Comparison of ENCODE assay signal across 9 mouse cellular contexts in the genomic region with DNA sequence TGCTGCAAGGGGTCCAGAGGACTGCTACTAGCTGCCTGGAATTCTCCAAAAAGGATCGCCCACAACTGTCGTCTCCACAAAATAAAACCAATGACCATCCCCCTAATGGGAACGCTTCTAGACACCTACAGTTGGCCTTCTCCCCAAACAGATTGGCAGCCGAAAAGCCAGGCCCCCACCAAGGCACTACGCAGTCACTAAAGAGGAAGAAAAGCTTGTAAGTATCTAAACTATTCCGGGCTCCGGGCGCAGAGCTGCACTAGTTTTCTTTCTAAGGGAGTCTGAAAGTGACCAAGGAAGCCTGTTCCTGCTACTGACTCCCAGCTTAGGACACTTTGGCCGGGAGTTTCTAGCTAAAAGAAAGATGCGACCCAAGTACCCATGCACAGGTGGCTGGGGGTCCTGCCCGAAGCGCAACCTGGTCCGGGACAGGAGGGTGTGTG. TPM values are rescaled to one million over a fixed set of nuclear protein-coding genes. Genes with fewer than 3 reads are reported as not detected.
DNase-seq lines count a peak whose midpoint lies in the region; ATAC-seq lines count a peak whose summit lies in the region.
"Had no signal": no experiment of that assay in that cellular context is flagged by ENCODE, and none has a peak within 500 bp of the region (broad histone marks: within the 10 kb centered on the region; RNA-seq: fewer than 3 reads in every experiment).

No protein-coding gene starts in this region.

- no peak for ATAC-seq in kidney, embryonic 16.5 days (ENCODE audit: low FRiP score, low TSS enrichment)
- ATAC-seq in forebrain, embryonic 13.5 days, result peak; percentile 7
- no peak for ATAC-seq in limb, embryonic 15.5 days (ENCODE audit: insufficient number of reproducible peaks, low FRiP score, low TSS enrichment, low read depth)

- H3K27me3 ChIP-seq in kidney, embryonic 16.5 days (ENCODE audit: insufficient read depth, low read length), result no peaks in the 10 kb centered on the region; the same call in 1 of the 2 replicates
- H3K27me3 ChIP-seq in forebrain, embryonic 13.5 days, result peaks cover 9% of the 10 kb centered on the region; the same call in 1 of the 2 replicates
- peaks cover 6% of the 10 kb centered on the region for H3K27me3 ChIP-seq in limb, embryonic 15.5 days

- H3K9ac ChIP-seq in kidney, embryonic 16.5 days (replicated peaks; ENCODE audit: low read length), result peak overlapping the region; percentile 64
- H3K9ac ChIP-seq in forebrain, embryonic 13.5 days, result peak overlapping the region; percentile 82
- H3K9ac ChIP-seq in limb, embryonic 15.5 days, result peak overlapping the region; percentile 50

- H3K4me3 ChIP-seq in kidney, embryonic 16.5 days (ENCODE audit: low read length), result peak overlapping the region; percentile 60
- H3K4me3 ChIP-seq in forebrain, embryonic 13.5 days, result peak overlapping the region; percentile 74
- peak overlapping the region; percentile 69 for H3K4me3 ChIP-seq in limb, embryonic 15.5 days

- no peaks in the 10 kb centered on the region for H3K36me3 ChIP-seq in kidney, embryonic 16.5 days (ENCODE audit: insufficient read depth, low read length)
- no peaks in the 10 kb centered on the region for H3K36me3 ChIP-seq in forebrain, embryonic 13.5 days (ENCODE audit: poor library complexity, severe bottlenecking)
- H3K36me3 ChIP-seq in limb, embryonic 15.5 days, result no peaks in the 10 kb centered on the region

- DNase-seq in kidney, adult 8-10 months, result no peak
- DNase-seq in brain, adult 2 months (ENCODE audit: low read depth, low spot score), result peak; percentile 28
- DNase-seq in embryo, embryonic 9.5 days (ENCODE audit: extremely low spot score), result no peak
- DNase-seq in urinary bladder, postnatal 14 days (ENCODE audit: low spot score), result no peak
- DNase-seq in kidney, postnatal 10 days, result no peak

- H3K4me1 ChIP-seq in kidney, embryonic 16.5 days (ENCODE audit: insufficient read depth, low read length), result peaks cover 12% of the 10 kb centered on the region; the same call in 1 of the 2 replicates
- no peaks in the 10 kb centered on the region; the same call in 1 of the 2 replicates for H3K4me1 ChIP-seq in forebrain, embryonic 13.5 days
- H3K4me1 ChIP-seq in limb, embryonic 15.5 days, result peaks cover 9% of the 10 kb centered on the region; the same call in 1 of the 2 replicates

- H3K4me2 ChIP-seq in kidney, embryonic 16.5 days (replicated peaks; ENCODE audit: low read depth, low read length), result peak overlapping the region; percentile 91
- peak overlapping the region; percentile 90 for H3K4me2 ChIP-seq in forebrain, embryonic 13.5 days
- peak overlapping the region; percentile 95 for H3K4me2 ChIP-seq in limb, embryonic 15.5 days

- 4% methylated on average over 13 of the region's 13 CpGs for WGBS in kidney, embryonic 16.5 days
- 2% methylated on average over 13 of the region's 13 CpGs for WGBS in forebrain, embryonic 13.5 days
- 3% methylated on average over 13 of the region's 13 CpGs for WGBS in limb, embryonic 15.5 days

- H3K27ac ChIP-seq in kidney, embryonic 16.5 days (ENCODE audit: low read length), result no peak overlapping the region
- H3K27ac ChIP-seq in forebrain, embryonic 13.5 days, result no peak overlapping the region
- no peak overlapping the region for H3K27ac ChIP-seq in limb, embryonic 15.5 days
- H3K27ac ChIP-seq: macrophage had no signal

- H3K9me3 ChIP-seq in kidney, embryonic 16.5 days (ENCODE audit: low read length), result no peaks in the 10 kb centered on the region
- H3K9me3 ChIP-seq in forebrain, embryonic 13.5 days (replicated peaks), result no peaks in the 10 kb centered on the region
- H3K9me3 ChIP-seq in limb, embryonic 15.5 days, result no peaks in the 10 kb centered on the region

RNA-seq across cellular contexts. Expression of a gene that starts 0.7 kb away (rescaled TPM):
- 4.0 and 4.5 TPM in 2 replicates for polyA plus RNA-seq in kidney, embryonic 16.5 days (2015; fragmentation: Nextera tagmentation; extraction: Ambion mirVana)
- 5.0 and 5.4 TPM in 2 replicates for polyA plus RNA-seq in forebrain, embryonic 13.5 days (2015; fragmentation: Nextera tagmentation; extraction: Ambion mirVana)
- 2.0 and 2.3 TPM in 2 replicates for polyA plus RNA-seq in limb, embryonic 15.5 days (2015; fragmentation: Nextera tagmentation; extraction: Ambion mirVana)
- polyA plus RNA-seq: macrophage had no signal
